Mouse (Mus musculus) c-Kit-negative CD71-positive TER-119-positive erythroid progenitor cells, embryonic 14.5 days (primary cell): ENCODE results near the gene Capn5.
"Not testable (repeated sequence)": the region's sequence is repeated elsewhere in the genome, so short reads cannot be mapped to it uniquely, and the experiment has no call there.

ENCODE experiments used
- DNase-seq: peaks from one replicate; pipeline ENCODE4 v3.0.0-alpha.2; 2013; ENCODE audit warnings: low read depth, low spot score

Capn5 gene

DNA sequence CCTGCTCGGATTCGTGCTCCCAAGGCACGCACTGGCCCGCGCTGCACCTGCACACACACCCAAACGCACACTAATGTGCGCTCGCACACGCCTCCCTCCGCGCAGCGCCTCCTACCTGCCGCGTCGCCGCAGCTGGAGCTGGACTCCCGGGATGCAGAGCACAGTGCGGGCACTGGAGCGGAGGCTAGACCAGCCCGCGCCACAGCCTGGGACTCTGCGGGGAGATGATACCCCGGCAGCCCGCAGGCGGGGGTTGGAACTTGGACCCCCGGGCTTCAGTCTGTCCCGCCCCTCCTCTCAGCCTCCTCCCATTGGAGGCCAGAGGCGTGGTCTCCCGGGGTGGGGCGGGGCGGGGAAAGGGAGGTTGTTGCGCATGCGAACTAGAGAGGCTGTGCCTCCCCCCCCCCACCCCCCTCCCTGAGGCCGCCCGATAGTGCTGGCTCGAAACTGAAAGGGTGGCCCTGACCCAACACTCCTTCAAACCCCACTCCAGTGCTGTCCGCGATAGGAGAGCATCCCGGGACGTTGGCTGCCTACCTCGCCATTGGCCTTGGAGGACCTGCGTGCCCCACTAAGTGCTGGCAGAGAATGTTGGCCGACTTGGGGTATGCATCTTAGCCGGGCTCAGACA is at the start of gene Capn5:
Gene Capn5, minus strand, starts transcription at position 346 of the 631 bp plus-strand sequence.
- DNase-seq, result peak; percentile 84

DNA sequence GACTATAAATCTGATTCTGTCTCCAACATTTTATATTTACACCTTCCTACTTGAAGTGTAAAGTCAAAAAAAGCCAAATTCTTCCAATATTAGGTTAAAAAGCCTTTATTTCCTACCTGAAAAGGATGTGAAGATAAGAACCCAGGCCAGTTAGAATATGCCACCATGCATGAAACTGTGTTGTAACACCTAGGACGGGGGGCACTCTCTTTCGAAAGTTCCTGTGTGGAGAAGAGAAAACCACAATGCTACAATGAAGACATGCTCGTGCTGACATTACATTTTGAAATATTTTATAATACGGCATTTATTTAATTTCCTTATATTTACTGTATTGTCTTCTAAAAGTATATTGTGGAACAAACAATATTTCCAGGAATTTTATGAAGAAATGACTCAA is 45.7 kb upstream of the Capn5 start:
- no peak for DNase-seq

- no peak for DNase-seq
Measured at GRCm38 (mm10) chr7:98216713-98217112, 38.6 kb upstream of the Capn5 start.

- no peak for DNase-seq
Measured at GRCm38 (mm10) chr7:98202946-98203345, 24.9 kb upstream of the Capn5 start.

DNA sequence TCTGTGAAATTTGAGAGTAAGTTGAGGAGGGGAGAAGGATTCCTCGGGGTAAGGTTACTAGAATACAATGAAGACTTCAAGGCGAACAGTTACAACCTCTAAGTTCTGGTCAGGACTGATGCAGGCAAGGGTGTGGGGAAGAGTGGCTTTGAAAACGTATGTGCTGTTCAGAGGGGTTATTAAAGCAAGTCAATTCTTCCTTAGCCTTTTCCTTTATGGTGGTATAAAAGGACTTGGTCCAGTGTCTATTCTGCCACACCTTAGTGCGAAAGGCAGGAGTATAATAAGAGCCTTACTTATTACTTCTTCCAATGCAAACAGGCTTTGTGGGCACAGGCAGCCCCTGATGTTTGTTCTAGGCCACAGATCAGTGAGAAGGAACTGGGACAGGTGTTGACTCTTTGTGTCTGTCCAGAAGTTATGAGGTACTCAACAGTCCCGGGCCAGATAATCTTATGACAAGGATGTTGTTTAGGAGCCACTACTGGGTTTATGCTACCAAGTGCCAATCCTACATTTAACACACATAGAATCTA is 23.5 kb upstream of the Capn5 start:
- no peak for DNase-seq

GRCm38 (mm10) chr7:98200396-98200795 is 22.3 kb upstream of the Capn5 start:
- no peak for DNase-seq

DNA sequence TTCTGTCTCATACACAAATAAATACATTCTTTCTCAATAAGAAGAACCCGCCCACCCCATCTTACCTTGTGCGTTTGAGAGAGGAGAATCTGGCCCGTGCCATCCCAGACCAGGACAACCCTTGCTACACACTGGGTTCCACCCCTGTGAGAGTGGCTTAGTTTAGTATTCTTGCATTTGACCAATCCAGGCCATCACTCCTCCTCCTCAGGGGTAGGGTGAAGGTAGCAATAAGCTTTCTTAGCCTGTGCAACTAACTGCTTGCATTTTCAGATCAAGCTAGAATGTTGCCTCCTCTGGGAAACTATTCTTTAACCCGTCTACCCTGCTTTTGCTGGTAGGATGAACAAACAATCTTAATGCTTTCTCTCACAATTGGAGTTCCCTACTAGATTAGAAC is 21.3 kb upstream of the Capn5 start, which contains the start of gene B3gnt6:
Gene B3gnt6, minus strand, starts transcription at position 101 of the 400 bp plus-strand sequence.
- DNase-seq, result no peak

DNA sequence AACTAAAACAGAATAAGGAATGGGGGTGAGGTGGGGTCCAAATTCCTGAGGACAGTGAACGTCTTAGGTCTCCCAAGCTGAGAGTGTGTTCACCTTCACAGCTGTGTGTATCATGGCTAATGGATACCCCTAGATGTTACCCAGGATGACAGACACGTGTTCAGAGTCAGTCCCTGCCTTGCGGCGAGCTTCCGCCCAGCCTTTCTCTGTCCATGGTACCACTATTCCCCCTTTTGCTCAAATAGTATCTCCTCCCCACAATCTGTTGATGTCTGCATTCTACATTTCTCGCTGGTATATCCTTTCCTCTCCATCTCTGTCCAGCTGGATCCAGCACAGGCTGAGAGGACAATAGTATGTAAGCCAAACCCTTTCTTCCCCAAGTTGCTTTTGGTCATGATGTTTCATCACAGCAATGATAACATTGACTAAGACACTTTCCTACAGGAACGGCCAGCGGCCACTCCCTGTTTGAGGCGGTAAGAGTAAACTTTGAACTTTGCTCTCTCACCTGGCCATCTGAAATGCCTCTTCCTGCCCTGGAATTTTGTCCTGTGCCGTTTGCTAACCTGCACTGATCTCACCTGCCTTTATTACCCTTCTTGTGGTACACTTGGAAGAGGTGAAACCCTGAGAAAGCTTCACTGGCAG is 17.2 kb upstream of the Capn5 start:
- no peak for DNase-seq

DNA sequence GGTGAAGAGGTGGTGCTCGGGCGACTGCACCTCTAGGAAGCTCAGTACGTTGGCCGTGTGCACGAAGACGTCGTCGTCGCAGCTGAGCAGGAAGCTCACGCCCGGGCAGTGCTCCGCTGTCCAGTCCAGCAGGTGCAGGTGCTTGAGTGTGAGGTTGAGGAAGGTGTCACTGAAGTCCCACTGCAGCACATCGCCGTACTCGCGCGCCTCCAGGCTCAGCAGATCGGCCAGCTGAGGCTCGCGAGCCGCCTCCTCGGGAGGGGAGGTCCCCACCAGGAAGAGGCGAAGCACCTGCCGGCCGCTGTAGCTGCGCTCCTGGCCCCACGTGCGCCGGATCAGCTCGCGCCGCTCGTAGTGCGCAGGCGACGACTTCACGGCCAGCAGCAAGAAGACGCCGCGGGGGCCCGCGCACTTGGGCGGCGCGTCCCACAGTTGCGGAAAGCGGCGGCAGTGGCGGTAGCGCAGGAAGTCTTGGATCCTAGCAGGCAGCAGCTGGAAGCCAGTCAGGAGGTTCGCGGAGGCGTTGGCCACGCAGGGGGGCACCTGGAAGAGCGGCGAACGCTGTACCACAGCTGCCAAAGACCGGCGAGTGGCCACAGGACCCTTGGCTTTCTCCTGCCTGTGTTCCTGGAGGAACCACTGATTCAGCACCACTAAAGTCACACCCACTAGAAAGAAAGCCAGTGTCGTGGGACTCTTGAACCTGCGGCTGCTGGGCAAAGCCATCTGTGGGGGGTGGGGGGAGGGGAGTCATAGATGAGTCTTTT is 16.1 kb upstream of the Capn5 start:
- no peak for DNase-seq

DNA sequence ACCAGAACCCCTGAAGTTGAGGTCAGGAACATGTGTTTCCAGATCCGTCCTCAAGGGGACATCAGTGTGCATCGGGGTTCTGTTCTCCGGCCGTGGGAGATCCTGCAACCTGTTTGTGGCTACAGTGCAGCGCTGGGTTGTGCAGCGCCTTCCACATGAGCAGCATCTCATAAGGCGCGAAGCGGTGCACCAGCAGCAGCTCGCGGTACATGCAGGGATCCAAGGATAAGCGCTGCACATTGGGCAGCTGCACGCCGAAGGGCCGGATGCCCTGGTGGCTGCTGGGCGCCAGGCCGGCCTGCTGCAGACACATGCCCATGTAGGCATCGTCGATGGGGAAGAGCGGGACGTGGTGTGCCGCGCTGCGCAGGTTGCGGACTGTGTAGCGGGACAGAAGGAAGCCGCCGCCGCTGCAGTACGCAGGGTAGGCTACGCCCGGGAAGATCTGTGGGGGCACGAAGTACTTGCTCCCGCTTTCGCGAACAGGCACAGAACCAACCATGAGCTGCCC is 15.5 kb upstream of the Capn5 start:
- DNase-seq, result no peak

- no peak for DNase-seq
Measured at GRCm38 (mm10) chr7:98191571-98192250, 13.6 kb upstream of the Capn5 start.

DNA sequence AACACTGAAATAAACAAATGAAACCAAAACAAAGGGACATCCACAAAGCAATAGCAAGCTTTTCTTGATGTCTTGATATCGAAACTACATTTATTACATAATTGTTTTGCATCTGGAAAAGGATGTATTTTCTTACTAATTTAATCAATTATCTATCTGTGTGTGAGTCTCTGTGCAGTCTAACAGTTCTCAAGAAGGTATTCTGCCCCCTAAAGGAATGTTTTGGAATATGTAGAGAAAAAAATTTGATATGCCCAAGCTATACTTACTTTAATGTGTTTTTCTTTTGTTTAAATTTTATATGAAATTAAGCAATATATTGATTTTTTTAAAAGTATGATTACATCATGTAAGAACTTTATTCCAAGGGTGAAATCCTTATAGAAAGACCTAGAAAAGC is 12.5 kb upstream of the Capn5 start:
- DNase-seq, result no peak

- DNase-seq, result no peak
Measured at GRCm38 (mm10) chr7:98189745-98190144, 11.7 kb upstream of the Capn5 start.

DNA sequence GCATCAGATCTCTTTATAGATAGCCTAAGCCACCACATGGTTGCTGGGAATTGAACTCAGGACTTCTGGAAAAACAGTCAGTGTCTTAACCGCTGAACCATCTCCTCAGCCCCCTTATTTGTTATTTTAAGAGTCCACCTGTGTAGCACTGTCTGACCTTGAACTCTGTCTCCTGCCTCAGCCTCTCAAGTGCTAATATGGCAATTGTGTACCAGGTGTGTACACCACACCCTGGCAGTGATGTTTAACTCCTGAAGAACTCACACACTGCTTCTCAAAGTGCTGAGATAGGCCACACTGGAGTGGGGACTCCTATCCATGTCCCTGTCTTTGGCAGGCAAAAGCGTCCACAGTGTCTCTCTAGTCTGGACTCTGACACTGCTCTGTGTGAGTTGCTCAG is 10.6 kb upstream of the Capn5 start:
- DNase-seq, result no peak

DNA sequence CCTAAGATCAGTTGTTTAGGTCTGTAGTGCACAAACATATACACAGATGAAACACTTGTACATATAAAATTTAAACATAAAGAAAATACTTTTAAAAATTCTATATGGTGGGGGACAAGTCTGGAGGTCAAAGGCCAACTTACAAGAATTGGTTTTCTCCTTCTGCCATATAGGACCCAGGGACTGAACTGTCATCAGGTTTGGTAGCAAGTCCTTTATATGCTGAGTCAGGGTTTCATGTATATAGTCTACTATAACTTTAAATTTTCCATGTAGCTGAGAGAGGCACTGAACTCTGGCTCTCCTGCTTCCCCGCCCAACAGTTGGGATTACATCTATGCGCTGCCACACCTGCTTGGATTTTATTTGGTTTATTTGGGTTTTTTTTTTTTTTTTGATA is 10.2 kb upstream of the Capn5 start:
- no peak for DNase-seq

GRCm38 (mm10) chr7:98187332-98187731 is 9.3 kb upstream of the Capn5 start:
- DNase-seq, result not testable (repeated sequence)

DNA sequence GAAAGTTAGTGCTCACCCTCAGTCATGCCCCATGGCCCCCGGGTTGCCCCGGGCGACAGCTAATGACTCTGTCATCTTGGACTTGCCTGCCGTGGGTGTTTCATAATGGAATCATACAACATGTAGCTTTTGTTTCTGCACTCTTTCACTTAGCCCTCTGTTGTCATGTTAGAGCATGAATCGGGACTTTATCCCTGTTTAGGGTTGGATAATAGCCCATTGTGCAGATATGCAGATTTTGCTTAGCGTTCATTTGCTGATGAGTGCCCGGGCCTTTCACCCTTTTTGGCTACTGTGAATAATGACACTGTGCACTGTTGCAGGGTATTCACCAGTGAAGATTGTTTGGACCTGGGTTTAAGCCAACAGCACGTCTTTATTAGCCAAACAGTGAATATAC is 8.6 kb upstream of the Capn5 start:
- DNase-seq, result no peak

- DNase-seq, result no peak
Measured at GRCm38 (mm10) chr7:98185326-98185725, 7.3 kb upstream of the Capn5 start.

DNA sequence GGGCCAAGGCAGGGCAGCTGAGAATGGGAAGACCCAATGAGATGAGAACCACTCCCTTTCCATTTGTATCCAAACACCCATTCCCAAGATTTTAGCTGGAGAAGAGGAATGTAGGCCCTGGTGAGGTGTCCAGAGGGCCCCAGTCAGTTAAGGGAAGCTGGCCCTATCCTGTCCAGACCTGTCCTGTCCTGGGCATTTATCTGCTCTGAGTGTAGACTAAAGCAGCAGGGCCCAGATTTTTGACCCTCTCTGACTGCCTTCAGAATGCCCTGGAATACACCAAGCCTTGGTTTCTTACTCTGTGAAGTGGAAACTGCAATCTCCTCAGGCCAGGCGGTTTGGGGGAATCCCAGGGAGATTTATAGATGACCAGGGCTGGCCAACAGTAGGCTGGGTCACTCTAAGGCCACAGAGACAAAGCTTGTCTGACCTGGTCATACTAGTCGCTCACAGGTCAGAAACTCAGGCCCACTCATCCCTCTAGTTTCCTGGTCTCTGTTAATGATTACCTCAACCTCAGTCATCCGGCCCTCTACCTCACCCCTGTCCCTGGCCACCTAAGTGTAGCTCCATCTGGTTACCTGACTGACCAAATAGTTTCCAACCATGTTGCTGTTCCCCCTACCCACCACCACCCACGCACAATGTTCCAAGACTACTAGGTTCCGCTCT is 622 bp upstream of the Capn5 start:
- DNase-seq, result no peak

DNA sequence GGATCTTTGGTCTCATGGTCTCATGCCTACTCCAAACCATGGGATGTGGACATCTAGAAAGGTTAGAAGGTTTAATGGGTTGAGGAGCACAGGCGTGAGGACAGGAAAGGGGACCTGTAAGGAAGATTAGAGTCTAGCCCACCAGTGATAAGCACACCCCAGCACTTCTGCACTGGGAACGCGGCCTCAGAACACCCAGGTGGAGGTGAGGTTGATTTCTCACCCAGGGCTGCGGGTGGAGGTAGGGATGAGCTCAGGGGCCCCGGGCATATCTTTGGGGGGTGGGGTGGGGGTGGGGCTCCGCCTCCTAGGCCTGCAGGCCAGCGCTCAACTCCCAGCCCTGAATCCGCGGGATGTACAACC is 527 bp downstream of the Capn5 start:
- no peak for DNase-seq

DNA sequence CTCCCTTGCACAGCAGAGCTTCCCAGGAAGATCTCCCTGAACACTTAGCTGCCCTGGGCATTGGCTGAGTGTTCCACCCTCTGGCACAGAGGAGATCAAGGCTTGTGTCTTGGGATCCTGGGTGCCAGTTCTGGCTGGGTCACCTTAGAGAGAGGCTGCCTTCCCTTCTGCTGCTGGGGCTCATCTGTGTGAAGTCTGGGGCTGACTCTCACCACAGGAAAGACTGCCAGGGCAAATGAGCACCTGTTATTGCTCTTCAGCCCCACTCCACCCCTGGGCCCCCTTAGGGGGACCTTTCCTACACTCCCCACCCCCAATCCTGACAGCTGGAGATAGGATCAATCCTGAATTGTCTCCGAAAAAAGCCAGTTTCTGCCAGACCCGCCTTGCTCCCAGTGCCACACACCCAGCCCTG is 996 bp downstream of the Capn5 start:
- no peak for DNase-seq
